Mouse (Mus musculus): ENCODE data around the gene Pou3f1.

DNA sequence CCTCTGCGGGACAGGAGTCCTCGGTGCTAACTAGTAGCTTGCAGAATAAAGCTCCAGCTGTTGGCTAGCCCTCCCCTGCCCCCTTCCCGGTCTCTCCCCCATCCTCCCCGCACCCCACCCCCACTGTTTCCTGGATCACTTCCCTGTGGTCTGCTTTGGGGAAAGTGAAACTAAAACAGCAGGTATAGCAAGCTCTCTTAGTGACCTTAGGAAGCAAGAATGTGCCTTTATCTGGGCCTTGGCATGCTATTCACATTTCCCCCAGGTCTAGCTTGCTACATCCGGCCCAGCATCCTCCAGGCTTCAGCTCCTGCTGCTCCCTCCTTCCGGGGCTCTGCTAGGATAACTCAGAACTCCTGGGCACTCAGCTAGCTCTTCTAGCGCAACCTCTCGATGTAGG lies 10.0 kb upstream of the Pou3f1 start:
- TF ChIP-seq CTCF (IDR thresholded peaks at IDR 0.05; ENCODE audit: low read depth) (no peak), EP300 (IDR thresholded peaks at IDR 0.05; ENCODE audit: low read depth) (no peak)

Data from liver, postnatal 0 days (tissue).